In genomic region chr6:112835413-112835812, GRCm38 (mm10) we compare ENCODE assay signal across 20 mouse cellular contexts.
DNase-seq lines count a peak whose midpoint lies in the region; ATAC-seq and TF ChIP-seq lines count a peak whose summit lies in the region.
"Had no signal": no experiment of that assay in that cellular context is flagged by ENCODE, and none has a peak within 500 bp of the region (broad histone marks: within the 10 kb centered on the region; RNA-seq: fewer than 3 reads in every experiment).

No protein-coding gene starts in this region.

- H3K4me2 ChIP-seq in hindbrain, embryonic 12.5 days (replicated peaks), result no peak overlapping the region
- H3K4me2 ChIP-seq in hindbrain, postnatal 0 days (ENCODE audit: low read depth, low read length), result no peak overlapping the region
- no peak overlapping the region for H3K4me2 ChIP-seq in neural tube, embryonic 13.5 days
- no peak overlapping the region for H3K4me2 ChIP-seq in neural tube, embryonic 15.5 days
- H3K4me2 ChIP-seq: heart, embryonic 11.5 days; hindbrain, embryonic 15.5 days; limb, embryonic 13.5 days; neural tube, embryonic 12.5 days had no signal

- peaks cover 71% of the 10 kb centered on the region for H3K4me1 ChIP-seq in hindbrain, embryonic 12.5 days
- H3K4me1 ChIP-seq in hindbrain, postnatal 0 days (ENCODE audit: insufficient read depth, low read length), result peaks cover 31% of the 10 kb centered on the region
- H3K4me1 ChIP-seq in neural tube, embryonic 13.5 days (replicated peaks), result peaks cover 73% of the 10 kb centered on the region
- peaks cover 52% of the 10 kb centered on the region for H3K4me1 ChIP-seq in neural tube, embryonic 15.5 days

- no peaks in the 10 kb centered on the region for H3K9me3 ChIP-seq in hindbrain, embryonic 12.5 days (replicated peaks)
- no peaks in the 10 kb centered on the region for H3K9me3 ChIP-seq in hindbrain, postnatal 0 days (ENCODE audit: low read length)
- no peaks in the 10 kb centered on the region for H3K9me3 ChIP-seq in neural tube, embryonic 13.5 days
- H3K9me3 ChIP-seq in neural tube, embryonic 15.5 days (replicated peaks), result no peaks in the 10 kb centered on the region
- H3K9me3 ChIP-seq: hindbrain, embryonic 15.5 days; limb, embryonic 13.5 days; neural tube, embryonic 12.5 days had no signal

- H3K27ac ChIP-seq in hindbrain, embryonic 12.5 days, result peak overlapping the region; percentile 64
- no peak overlapping the region for H3K27ac ChIP-seq in hindbrain, postnatal 0 days
- peak overlapping the region; percentile 42; the same call in 1 of the 2 replicates for H3K27ac ChIP-seq in neural tube, embryonic 13.5 days (replicated peaks)
- H3K27ac ChIP-seq in neural tube, embryonic 15.5 days (replicated peaks), result no peak overlapping the region
- H3K27ac ChIP-seq: hindbrain, embryonic 15.5 days; limb, embryonic 13.5 days; neural tube, embryonic 12.5 days had no signal

- no peaks in the 10 kb centered on the region for H3K27me3 ChIP-seq in hindbrain, embryonic 12.5 days
- no peaks in the 10 kb centered on the region for H3K27me3 ChIP-seq in hindbrain, postnatal 0 days (ENCODE audit: insufficient read depth, low read length)
- no peaks in the 10 kb centered on the region for H3K27me3 ChIP-seq in neural tube, embryonic 13.5 days
- H3K27me3 ChIP-seq in neural tube, embryonic 15.5 days (replicated peaks), result no peaks in the 10 kb centered on the region
- H3K27me3 ChIP-seq: hindbrain, embryonic 15.5 days; limb, embryonic 13.5 days; neural tube, embryonic 12.5 days had no signal

- no peak for ATAC-seq in hindbrain, embryonic 12.5 days (ENCODE audit: low FRiP score)
- no peak for ATAC-seq in hindbrain, postnatal 0 days
- no peak for ATAC-seq in neural tube, embryonic 13.5 days (ENCODE audit: low read depth)
- ATAC-seq in neural tube, embryonic 15.5 days (ENCODE audit: low FRiP score), result no peak
- peak; percentile 46 for ATAC-seq in megakaryocyte-erythroid progenitor cell, adult 5-6 weeks (replicated peaks; ENCODE audit: low FRiP score, low TSS enrichment, poor library complexity, severe bottlenecking)
- ATAC-seq: forebrain, embryonic 14.5 days; intestine, postnatal 0 days had no signal

- H3K9ac ChIP-seq in hindbrain, embryonic 12.5 days, result no peak overlapping the region
- no peak overlapping the region for H3K9ac ChIP-seq in hindbrain, postnatal 0 days (replicated peaks; ENCODE audit: low read length)
- H3K9ac ChIP-seq in neural tube, embryonic 13.5 days, result peak overlapping the region; percentile 31; the same call in 1 of the 2 replicates
- no peak overlapping the region for H3K9ac ChIP-seq in neural tube, embryonic 15.5 days (replicated peaks)
- H3K9ac ChIP-seq: hindbrain, embryonic 15.5 days; limb, embryonic 13.5 days; neural tube, embryonic 12.5 days had no signal

- 65% methylated on average over 4 of the region's 4 CpGs for WGBS in hindbrain, embryonic 12.5 days
- WGBS in hindbrain, postnatal 0 days, result 75% methylated on average over 4 of the region's 4 CpGs
- 59% methylated on average over 4 of the region's 4 CpGs for WGBS in neural tube, embryonic 13.5 days
- WGBS in neural tube, embryonic 15.5 days, result 63% methylated on average over 4 of the region's 4 CpGs

- DNase-seq in hindbrain, postnatal 0 days (ENCODE audit: low spot score), result no peak
- no peak for DNase-seq in lung, postnatal 25 days (ENCODE audit: low spot score)
- DNase-seq in adrenal gland, postnatal 25 days, result no peak
- DNase-seq: B cell, adult 2 months; cerebellum, adult 2 months; cerebellum, postnatal 36 days; heart, postnatal 10 days; lung, adult 2 months; lung, postnatal 36 days; thymus, postnatal 36 days had no signal

- no peak for TF ChIP-seq CTCF in hindbrain, postnatal 0 days (IDR thresholded peaks at IDR 0.05; ENCODE audit: low read depth)

- no peaks in the 10 kb centered on the region for H3K36me3 ChIP-seq in hindbrain, embryonic 12.5 days
- H3K36me3 ChIP-seq in hindbrain, postnatal 0 days (ENCODE audit: insufficient read depth, low read length), result no peaks in the 10 kb centered on the region
- H3K36me3 ChIP-seq in neural tube, embryonic 13.5 days, result no peaks in the 10 kb centered on the region
- H3K36me3 ChIP-seq in neural tube, embryonic 15.5 days, result no peaks in the 10 kb centered on the region
- H3K36me3 ChIP-seq: hindbrain, embryonic 15.5 days; limb, embryonic 13.5 days; neural tube, embryonic 12.5 days had no signal

- H3K4me3 ChIP-seq in hindbrain, embryonic 12.5 days, result no peak overlapping the region
- no peak overlapping the region for H3K4me3 ChIP-seq in hindbrain, postnatal 0 days (ENCODE audit: low read length)
- no peak overlapping the region for H3K4me3 ChIP-seq in neural tube, embryonic 13.5 days
- no peak overlapping the region for H3K4me3 ChIP-seq in neural tube, embryonic 15.5 days (replicated peaks)
- H3K4me3 ChIP-seq: hindbrain, embryonic 15.5 days; limb, embryonic 13.5 days; neural tube, embryonic 12.5 days had no signal

Comparison
In these comparisons a context has a peak if more than half of its experiments do, and no peak if none do; other contexts are left out.
1. H3K27ac ChIP-seq: peak in hindbrain, embryonic 12.5 days (single experiment) and neural tube, embryonic 13.5 days (single experiment); none in hindbrain, postnatal 0 days (single experiment) and neural tube, embryonic 15.5 days (single experiment).